Mouse (Mus musculus): ENCODE measurements around the gene Bnipl. TPM values are rescaled to one million over a fixed set of nuclear protein-coding genes. Genes with fewer than 3 reads are reported as not detected.

Gene Bnipl
- total RNA-seq, 1 experiment: 6.7 TPM

DNA sequence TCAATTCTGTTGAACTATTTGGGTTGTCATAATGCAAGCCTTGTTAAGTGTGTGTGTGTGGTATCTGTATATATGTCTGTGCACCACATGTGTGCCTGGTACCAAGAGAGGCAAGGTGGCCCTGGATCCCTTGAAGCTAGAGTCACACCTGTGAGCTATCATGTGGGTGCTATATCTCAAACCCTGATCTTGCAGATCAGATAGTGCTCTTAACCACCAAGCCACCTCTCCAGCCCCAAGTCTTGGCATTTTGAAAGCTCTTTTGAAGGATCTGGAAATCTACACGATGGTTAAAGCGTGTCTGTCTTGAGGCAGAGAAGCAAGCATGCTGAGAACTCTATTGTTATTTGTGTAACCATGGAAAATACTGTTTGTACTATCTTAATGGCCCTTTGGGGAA, 40.4 kb downstream of the Bnipl start:
- H3K4me3 ChIP-seq (ENCODE audit: insufficient read depth in 1 of 2, low read depth in 1 of 2, low read length in 2 of 2, poor library complexity in 1 of 2, severe bottlenecking in 1 of 2): no peak overlapping the region
- peaks cover 26% of the 10 kb centered on the region for H3K36me3 ChIP-seq (ENCODE audit: control insufficient read depth, insufficient read depth, low read length, poor library complexity, severe bottlenecking)
- H3K9ac ChIP-seq (ENCODE audit: insufficient read depth, low read depth, low read length, poor library complexity, severe bottlenecking): no peak overlapping the region
- TF ChIP-seq HCFC1 (IDR thresholded peaks at IDR 0.05; ENCODE audit: borderline replicate concordance, insufficient read depth, low read length): no peak
- no peak for TF ChIP-seq MAFK (IDR thresholded peaks at IDR 0.05; ENCODE audit: insufficient read depth, low read depth, low read length)
- TF ChIP-seq ZNF384 (IDR thresholded peaks at IDR 0.05; ENCODE audit: low read depth, low read length): no peak
- TF ChIP-seq ZC3H11A (IDR thresholded peaks at IDR 0.05; ENCODE audit: borderline replicate concordance, low read depth, low read length): no peak
- TF ChIP-seq CHD2 (IDR thresholded peaks at IDR 0.05; ENCODE audit: low read depth, low read length): no peak
- no peak overlapping the region for H3K27ac ChIP-seq (ENCODE audit: insufficient read depth, low read depth, low read length, poor library complexity, severe bottlenecking)
- DNase-seq (ENCODE audit: low read depth, low spot score): no peak
- H3K4me1 ChIP-seq (ENCODE audit: control insufficient read depth in 2 of 2, insufficient read depth in 2 of 2, low read length in 2 of 2, poor library complexity in 1 of 2): no peaks in the 10 kb centered on the region
- no peaks in the 10 kb centered on the region for H3K9me3 ChIP-seq (ENCODE audit: control insufficient read depth, insufficient read depth, low read depth, low read length)
- in situ Hi-C loops (cut with MboI; ENCODE audit: low sequenced_read_pairs in 2 of 2, unreplicated experiment in 2 of 2): no loop called here

DNA sequence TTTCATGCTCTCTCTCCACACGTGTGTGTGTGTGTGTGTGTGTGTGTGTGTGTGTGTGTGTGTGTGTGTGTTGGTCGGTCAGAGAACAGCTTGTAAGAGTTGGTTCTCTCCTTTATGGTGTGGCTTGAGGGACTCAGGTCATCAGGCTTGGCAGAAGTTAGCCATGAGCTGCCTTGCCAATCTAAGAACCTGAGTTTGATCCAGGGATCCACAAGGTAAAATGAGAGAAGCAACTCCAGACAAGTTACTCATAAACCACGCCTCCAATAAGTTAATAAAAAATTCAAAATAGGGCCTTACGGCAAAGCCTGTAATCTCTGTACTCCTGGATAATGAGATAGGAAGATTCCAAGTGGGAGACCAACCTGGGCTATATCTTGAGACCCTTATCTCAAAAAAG, 42.7 kb downstream of the Bnipl start:
- H3K4me3 ChIP-seq (ENCODE audit: insufficient read depth in 1 of 2, low read depth in 1 of 2, low read length in 2 of 2, poor library complexity in 1 of 2, severe bottlenecking in 1 of 2): no peak overlapping the region

GRCm38 (mm10) chr3:95203880-95204279, 47.1 kb downstream of the Bnipl start:
- Histone ChIP-seq H3K36me3 (ENCODE audit: control insufficient read depth, insufficient read depth, low read length, poor library complexity, severe bottlenecking) (peaks cover 38% of the 10 kb centered on the region), H3K27ac (ENCODE audit: insufficient read depth, low read depth, low read length, poor library complexity, severe bottlenecking) (no peak overlapping the region), H3K4me1 (ENCODE audit: control insufficient read depth in 2 of 2, insufficient read depth in 2 of 2, low read length in 2 of 2, poor library complexity in 1 of 2) (no peaks in the 10 kb centered on the region), H3K9me3 (ENCODE audit: control insufficient read depth, insufficient read depth, low read depth, low read length) (no peaks in the 10 kb centered on the region), H3K9ac (ENCODE audit: insufficient read depth, low read depth, low read length, poor library complexity, severe bottlenecking) (no peak overlapping the region), H3K4me3 (ENCODE audit: insufficient read depth in 1 of 2, low read depth in 1 of 2, low read length in 2 of 2, poor library complexity in 1 of 2, severe bottlenecking in 1 of 2) (no peak overlapping the region)
- in situ Hi-C loops (cut with MboI; ENCODE audit: low sequenced_read_pairs in 2 of 2, unreplicated experiment in 2 of 2): no loop called here
- no peak for TF ChIP-seq HCFC1 (IDR thresholded peaks at IDR 0.05; ENCODE audit: borderline replicate concordance, insufficient read depth, low read length)
- no peak for TF ChIP-seq MAFK (IDR thresholded peaks at IDR 0.05; ENCODE audit: insufficient read depth, low read depth, low read length)
- TF ChIP-seq ZC3H11A (IDR thresholded peaks at IDR 0.05; ENCODE audit: borderline replicate concordance, low read depth, low read length): no peak
- TF ChIP-seq ZNF384 (IDR thresholded peaks at IDR 0.05; ENCODE audit: low read depth, low read length): no peak
- TF ChIP-seq CHD2 (IDR thresholded peaks at IDR 0.05; ENCODE audit: low read depth, low read length): no peak
- no peak for DNase-seq (ENCODE audit: low read depth, low spot score)

More for the DNA sequence above, 42.7 kb downstream of the Bnipl start:
- Histone ChIP-seq H3K9me3 (ENCODE audit: control insufficient read depth, insufficient read depth, low read depth, low read length) (no peaks in the 10 kb centered on the region), H3K4me1 (ENCODE audit: control insufficient read depth in 2 of 2, insufficient read depth in 2 of 2, low read length in 2 of 2, poor library complexity in 1 of 2) (no peaks in the 10 kb centered on the region), H3K9ac (ENCODE audit: insufficient read depth, low read depth, low read length, poor library complexity, severe bottlenecking) (no peak overlapping the region), H3K36me3 (ENCODE audit: control insufficient read depth, insufficient read depth, low read length, poor library complexity, severe bottlenecking) (peaks cover 28% of the 10 kb centered on the region), H3K27ac (ENCODE audit: insufficient read depth, low read depth, low read length, poor library complexity, severe bottlenecking) (no peak overlapping the region)
- DNase-seq (ENCODE audit: low read depth, low spot score): no peak
- in situ Hi-C loops (cut with MboI; ENCODE audit: low sequenced_read_pairs in 2 of 2, unreplicated experiment in 2 of 2): no loop called here
- TF ChIP-seq HCFC1 (IDR thresholded peaks at IDR 0.05; ENCODE audit: borderline replicate concordance, insufficient read depth, low read length): no peak
- TF ChIP-seq CHD2 (IDR thresholded peaks at IDR 0.05; ENCODE audit: low read depth, low read length): no peak
- no peak for TF ChIP-seq ZNF384 (IDR thresholded peaks at IDR 0.05; ENCODE audit: low read depth, low read length)
- TF ChIP-seq ZC3H11A (IDR thresholded peaks at IDR 0.05; ENCODE audit: borderline replicate concordance, low read depth, low read length): no peak
- no peak for TF ChIP-seq MAFK (IDR thresholded peaks at IDR 0.05; ENCODE audit: insufficient read depth, low read depth, low read length)

GRCm38 (mm10) chr3:95200562-95200961, 50.4 kb downstream of the Bnipl start:
- Histone ChIP-seq H3K9ac (ENCODE audit: insufficient read depth, low read depth, low read length, poor library complexity, severe bottlenecking) (no peak overlapping the region), H3K4me3 (ENCODE audit: insufficient read depth in 1 of 2, low read depth in 1 of 2, low read length in 2 of 2, poor library complexity in 1 of 2, severe bottlenecking in 1 of 2) (no peak overlapping the region), H3K27ac (ENCODE audit: insufficient read depth, low read depth, low read length, poor library complexity, severe bottlenecking) (no peak overlapping the region), H3K9me3 (ENCODE audit: control insufficient read depth, insufficient read depth, low read depth, low read length) (no peaks in the 10 kb centered on the region), H3K36me3 (ENCODE audit: control insufficient read depth, insufficient read depth, low read length, poor library complexity, severe bottlenecking) (peaks cover 38% of the 10 kb centered on the region), H3K4me1 (ENCODE audit: control insufficient read depth in 2 of 2, insufficient read depth in 2 of 2, low read length in 2 of 2, poor library complexity in 1 of 2) (no peaks in the 10 kb centered on the region)
- no peak for DNase-seq (ENCODE audit: low read depth, low spot score)
- no peak for TF ChIP-seq MAFK (IDR thresholded peaks at IDR 0.05; ENCODE audit: insufficient read depth, low read depth, low read length)
- no peak for TF ChIP-seq CHD2 (IDR thresholded peaks at IDR 0.05; ENCODE audit: low read depth, low read length)
- no peak for TF ChIP-seq HCFC1 (IDR thresholded peaks at IDR 0.05; ENCODE audit: borderline replicate concordance, insufficient read depth, low read length)
- no peak for TF ChIP-seq ZC3H11A (IDR thresholded peaks at IDR 0.05; ENCODE audit: borderline replicate concordance, low read depth, low read length)
- TF ChIP-seq ZNF384 (IDR thresholded peaks at IDR 0.05; ENCODE audit: low read depth, low read length): no peak
- in situ Hi-C loops (cut with MboI; ENCODE audit: low sequenced_read_pairs in 2 of 2, unreplicated experiment in 2 of 2): no loop called here

GRCm38 (mm10) chr3:95200132-95200531, 50.9 kb downstream of the Bnipl start:
- Histone ChIP-seq H3K4me3 (ENCODE audit: insufficient read depth in 1 of 2, low read depth in 1 of 2, low read length in 2 of 2, poor library complexity in 1 of 2, severe bottlenecking in 1 of 2) (no peak overlapping the region), H3K9me3 (ENCODE audit: control insufficient read depth, insufficient read depth, low read depth, low read length) (no peaks in the 10 kb centered on the region), H3K36me3 (ENCODE audit: control insufficient read depth, insufficient read depth, low read length, poor library complexity, severe bottlenecking) (peaks cover 38% of the 10 kb centered on the region), H3K4me1 (ENCODE audit: control insufficient read depth in 2 of 2, insufficient read depth in 2 of 2, low read length in 2 of 2, poor library complexity in 1 of 2) (no peaks in the 10 kb centered on the region), H3K9ac (ENCODE audit: insufficient read depth, low read depth, low read length, poor library complexity, severe bottlenecking) (no peak overlapping the region), H3K27ac (ENCODE audit: insufficient read depth, low read depth, low read length, poor library complexity, severe bottlenecking) (no peak overlapping the region)
- no peak for TF ChIP-seq ZC3H11A (IDR thresholded peaks at IDR 0.05; ENCODE audit: borderline replicate concordance, low read depth, low read length)
- TF ChIP-seq CHD2 (IDR thresholded peaks at IDR 0.05; ENCODE audit: low read depth, low read length): no peak
- TF ChIP-seq HCFC1 (IDR thresholded peaks at IDR 0.05; ENCODE audit: borderline replicate concordance, insufficient read depth, low read length): no peak
- TF ChIP-seq MAFK (IDR thresholded peaks at IDR 0.05; ENCODE audit: insufficient read depth, low read depth, low read length): no peak
- no peak for TF ChIP-seq ZNF384 (IDR thresholded peaks at IDR 0.05; ENCODE audit: low read depth, low read length)
- in situ Hi-C loops (cut with MboI; ENCODE audit: low sequenced_read_pairs in 2 of 2, unreplicated experiment in 2 of 2): no loop called here
- DNase-seq (ENCODE audit: low read depth, low spot score): no peak

Measured in ES-E14 (cell line).